Mouse (Mus musculus) myocyte (in vitro differentiated cells): Measurements from ENCODE around the gene BC016579. TPM values are rescaled to one million over a fixed set of nuclear protein-coding genes. Genes with fewer than 3 reads are reported as not detected.
A peak's percentile ranks its signal among the peaks of the same experiment; 100 is the strongest.

ENCODE experiments used
- H3K27me3 ChIP-seq: one replicate; pipeline ENCODE4 v1.6.1; 2011; ENCODE audit not compliant: control insufficient read depth, insufficient read depth, insufficient read length
- H3K36me3 ChIP-seq: one replicate; pipeline ENCODE4 v1.6.1; 2011; ENCODE audit not compliant: control insufficient read depth, insufficient read depth
- H3K4me2 ChIP-seq: one replicate; pipeline ENCODE4 v1.6.1; 2011; ENCODE audit warnings: low read depth, control low read depth
- H3K4me3 ChIP-seq: one replicate; pipeline ENCODE4 v1.5.1; 2011; ENCODE audit warnings: mild to moderate bottlenecking, control low read depth, moderate library complexity
- H3K79me2 ChIP-seq: one replicate; pipeline ENCODE4 v1.6.1; 2011; ENCODE audit not compliant: control insufficient read depth, insufficient read depth
- H3ac ChIP-seq: one replicate; pipeline ENCODE4 v1.6.1; 2011; ENCODE audit not compliant: control insufficient read depth, insufficient read length
- CEBPB ChIP-seq: IDR thresholded peaks from 2 replicates; pipeline ENCODE4 v1.6.1; 2011; ENCODE audit warnings: mild to moderate bottlenecking, moderate library complexity; ENCODE audit not compliant: poor library complexity, insufficient read depth, severe bottlenecking
- E2F4 ChIP-seq: IDR thresholded peaks from one replicate; pipeline ENCODE4 v1.6.1; 2011; ENCODE audit warnings: mild to moderate bottlenecking, control low read depth, moderate library complexity; ENCODE audit not compliant: insufficient read depth
- MAX ChIP-seq: IDR thresholded peaks from one replicate; pipeline ENCODE4 v1.6.1; 2011; ENCODE audit warnings: low read depth, mild to moderate bottlenecking, control low read depth
- MYOD1 ChIP-seq, 3 experiments: IDR thresholded peaks; one replicate each; pipeline ENCODE4 v1.6.1; 2011; ENCODE audit warnings: control low read depth in 2 of 3, low read depth in 2 of 3, mild to moderate bottlenecking in 2 of 3, moderate library complexity in 1 of 3; ENCODE audit not compliant: insufficient read length in 2 of 3, control insufficient read depth in 1 of 3
- MYOG ChIP-seq, 3 experiments: IDR thresholded peaks; one replicate each; pipeline ENCODE4 v1.6.1; 2011; ENCODE audit warnings: control low read depth in 2 of 3, low read depth in 2 of 3, mild to moderate bottlenecking in 2 of 3; ENCODE audit not compliant: insufficient read length in 2 of 3, control insufficient read depth in 1 of 3, insufficient read depth in 1 of 3
- POLR2A ChIP-seq: IDR thresholded peaks from one replicate; pipeline ENCODE4 v1.6.1; 2011; ENCODE audit warnings: low read depth, mild to moderate bottlenecking, control low read depth, moderate library complexity; ENCODE audit not compliant: insufficient read length
- POLR2AphosphoS2 ChIP-seq: IDR thresholded peaks from one replicate; pipeline ENCODE4 v1.6.1; 2011; ENCODE audit warnings: low read depth, control low read depth; ENCODE audit not compliant: insufficient read length
- REST ChIP-seq: IDR thresholded peaks from one replicate; pipeline ENCODE4 v1.6.1; 2011; ENCODE audit warnings: mild to moderate bottlenecking, control low read depth, moderate library complexity; ENCODE audit not compliant: insufficient read depth, insufficient read length
- SRF ChIP-seq: IDR thresholded peaks from one replicate; pipeline ENCODE4 v1.6.1; 2011; ENCODE audit warnings: low read depth; ENCODE audit not compliant: control insufficient read depth, insufficient read length
- TCF12 ChIP-seq: IDR thresholded peaks from one replicate; pipeline ENCODE4 v1.6.1; 2011; ENCODE audit warnings: mild to moderate bottlenecking, control low read depth; ENCODE audit not compliant: poor library complexity, insufficient read depth, severe bottlenecking
- TCF3 ChIP-seq: IDR thresholded peaks from one replicate; pipeline ENCODE4 v1.6.1; 2011; ENCODE audit warnings: low read depth, control low read depth; ENCODE audit not compliant: insufficient read length
- USF1 ChIP-seq: IDR thresholded peaks from one replicate; pipeline ENCODE4 v1.6.1; 2011; ENCODE audit warnings: low read depth, mild to moderate bottlenecking, control low read depth, moderate library complexity
- polyA plus RNA-seq: library from polyadenylated mRNA; unstranded; fragments of >200 nt; fragmentation: generic; extraction: Trizol; gene quantifications from one replicate; pipeline ENCODE4 v1.2.1, GENCODE M21; 2012; ENCODE audit warnings: missing spikeins

BC016579 gene
- polyA plus RNA-seq, 1 experiment = not detected

- Histone ChIP-seq H3K27me3 (no peaks in the 10 kb centered on the region), H3K4me3 (no peak overlapping the region), H3K79me2 (no peaks in the 10 kb centered on the region), H3K36me3 (no peaks in the 10 kb centered on the region), H3K4me2 (peak overlapping the region; percentile 3), H3ac (no peak overlapping the region)
- TF ChIP-seq MYOD1 (IDR thresholded peaks at IDR 0.05; ENCODE audit: control insufficient read depth in 1 of 3, insufficient read length in 2 of 3, low read depth in 2 of 3) (peak in 1 of 3 experiments; percentile 40), TCF12 (no peak), MAX (no peak), CEBPB (no peak)
Measured at GRCm38 (mm10) chr16:45632420-45632819, 21.4 kb downstream of the BC016579 start.

GRCm38 (mm10) chr16:45630347-45630960 is 23.4 kb downstream of the BC016579 start:
- Histone ChIP-seq H3ac (no peak overlapping the region), H3K4me3 (no peak overlapping the region), H3K4me2 (no peak overlapping the region), H3K27me3 (no peaks in the 10 kb centered on the region), H3K79me2 (no peaks in the 10 kb centered on the region), H3K36me3 (no peaks in the 10 kb centered on the region)
- TF ChIP-seq SRF (no peak), USF1 (no peak), MAX (no peak), E2F4 (no peak), POLR2AphosphoS2 (no peak), POLR2A (no peak), TCF3 (no peak), MYOG (IDR thresholded peaks at IDR 0.05; ENCODE audit: control insufficient read depth in 1 of 3, insufficient read depth in 1 of 3, insufficient read length in 2 of 3, low read depth in 2 of 3) (no peak), REST (no peak), CEBPB (no peak), MYOD1 (IDR thresholded peaks at IDR 0.05; ENCODE audit: control insufficient read depth in 1 of 3, insufficient read length in 2 of 3, low read depth in 2 of 3) (no peak), TCF12 (no peak)

GRCm38 (mm10) chr16:45629497-45630105 is 24.3 kb downstream of the BC016579 start:
- Histone ChIP-seq H3K27me3 (no peaks in the 10 kb centered on the region), H3K79me2 (no peaks in the 10 kb centered on the region)

GRCm38 (mm10) chr16:45625342-45625741 is 28.5 kb downstream of the BC016579 start:
- Histone ChIP-seq H3K27me3 (no peaks in the 10 kb centered on the region), H3K4me3 (no peak overlapping the region), H3ac (no peak overlapping the region), H3K4me2 (no peak overlapping the region), H3K36me3 (no peaks in the 10 kb centered on the region), H3K79me2 (no peaks in the 10 kb centered on the region)
- TF ChIP-seq TCF3 = no peak
- no peak for TF ChIP-seq USF1
- TF ChIP-seq CEBPB = no peak
- no peak for TF ChIP-seq REST
- TF ChIP-seq E2F4 = no peak
- TF ChIP-seq POLR2A = no peak
- no peak for TF ChIP-seq POLR2AphosphoS2
- no peak for TF ChIP-seq TCF12
- no peak for TF ChIP-seq MAX
- TF ChIP-seq SRF = no peak
- no peak for TF ChIP-seq MYOD1 (IDR thresholded peaks at IDR 0.05; ENCODE audit: control insufficient read depth in 1 of 3, insufficient read length in 2 of 3, low read depth in 2 of 3)
- TF ChIP-seq MYOG (IDR thresholded peaks at IDR 0.05; ENCODE audit: control insufficient read depth in 1 of 3, insufficient read depth in 1 of 3, insufficient read length in 2 of 3, low read depth in 2 of 3) = no peak

More at GRCm38 (mm10) chr16:45629497-45630105, 24.3 kb downstream of the BC016579 start:
- TF ChIP-seq MYOD1 (IDR thresholded peaks at IDR 0.05; ENCODE audit: control insufficient read depth in 1 of 3, insufficient read length in 2 of 3, low read depth in 2 of 3) = no peak
- H3K4me3 ChIP-seq = no peak overlapping the region
- H3K36me3 ChIP-seq = no peaks in the 10 kb centered on the region
- H3K4me2 ChIP-seq = no peak overlapping the region
- H3ac ChIP-seq = no peak overlapping the region

GRCm38 (mm10) chr16:45624791-45625190 is 29.1 kb downstream of the BC016579 start:
- no peaks in the 10 kb centered on the region for H3K79me2 ChIP-seq
- TF ChIP-seq TCF12 (no peak), MAX (no peak), USF1 (no peak), POLR2AphosphoS2 (no peak), MYOD1 (IDR thresholded peaks at IDR 0.05; ENCODE audit: control insufficient read depth in 1 of 3, insufficient read length in 2 of 3, low read depth in 2 of 3) (no peak)
- H3K36me3 ChIP-seq = no peaks in the 10 kb centered on the region
- H3K4me3 ChIP-seq = no peak overlapping the region
- H3K4me2 ChIP-seq = no peak overlapping the region
- H3ac ChIP-seq = no peak overlapping the region
- H3K27me3 ChIP-seq = no peaks in the 10 kb centered on the region
